Mouse (Mus musculus): ENCODE data around the gene Gm525.

DNA sequence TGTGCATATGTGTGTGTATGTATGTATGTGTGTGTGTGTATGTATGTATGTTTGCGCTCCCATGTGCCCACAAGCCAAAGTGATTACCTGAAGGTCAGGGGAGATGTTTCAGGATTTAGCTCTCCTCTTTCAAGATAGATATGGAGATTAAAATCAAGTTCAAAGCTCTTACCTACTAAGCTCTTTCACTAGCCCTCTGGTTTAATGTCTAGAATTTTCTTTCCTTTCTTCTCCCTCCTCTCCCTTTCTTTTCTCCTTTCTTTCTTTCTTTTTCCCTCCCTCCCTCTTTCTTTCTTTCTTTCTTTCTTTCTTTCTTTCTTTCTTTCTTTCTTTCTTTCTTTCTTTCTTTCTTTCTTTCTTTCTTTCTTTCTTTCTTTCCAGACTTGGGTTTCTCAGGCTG, 6.9 kb upstream of the Gm525 start, which contains the start of gene Dgke:
- TF ChIP-seq EP300 (IDR thresholded peaks at IDR 0.05; ENCODE audit: low read depth) (no peak), CTCF (IDR thresholded peaks at IDR 0.05; ENCODE audit: low read depth) (no peak)
